Mouse (Mus musculus) brain, adult 2 months (tissue): ENCODE measurements around the gene Olfr1212.

ENCODE experiments used
- DNase-seq: peaks from one replicate; pipeline ENCODE4 v3.0.0; 2011; ENCODE audit warnings: low read depth, low spot score

Olfr1212 gene

GRCm38 (mm10) chr2:88953669-88954068 lies at the start of gene Olfr1212:
Gene Olfr1212 (plus strand): TSS chr2:88953969.
- DNase-seq: no peak

GRCm38 (mm10) chr2:88915057-88915456 lies 38.7 kb upstream of the Olfr1212 start, which contains the start of gene Olfr1209:
Gene Olfr1209 (minus strand): TSS chr2:88915157.
- DNase-seq: no peak

GRCm38 (mm10) chr2:88938011-88938410 lies 15.8 kb upstream of the Olfr1212 start, which contains the start of gene Olfr1211:
Gene Olfr1211 (minus strand): TSS chr2:88938111.
- DNase-seq: peak; percentile 4

GRCm38 (mm10) chr2:88980181-88980580 lies 26.4 kb downstream of the Olfr1212 start, which contains the start of gene Gm13762:
Gene Gm13762 (minus strand): TSS chr2:88980281.
- no peak for DNase-seq

GRCm38 (mm10) chr2:88992553-88992952 lies 38.8 kb downstream of the Olfr1212 start, which contains the start of gene Olfr1214:
Gene Olfr1214 (minus strand): TSS chr2:88992653.
- no peak for DNase-seq

GRCm38 (mm10) chr2:89006873-89007272 lies 53.1 kb downstream of the Olfr1212 start, which contains the start of gene Olfr1215:
Gene Olfr1215 (minus strand): TSS chr2:89006973.
- no peak for DNase-seq
